Mouse (Mus musculus) kidney, postnatal 4 days (tissue): Measurements from ENCODE around the gene Apc2.

Experiments
- DNase-seq, 2 experiments: peaks; one replicate each; pipeline ENCODE4 v3.0.0; 2021; ENCODE audit warnings: mixed read lengths in 2 of 2

Gene Apc2

DNA sequence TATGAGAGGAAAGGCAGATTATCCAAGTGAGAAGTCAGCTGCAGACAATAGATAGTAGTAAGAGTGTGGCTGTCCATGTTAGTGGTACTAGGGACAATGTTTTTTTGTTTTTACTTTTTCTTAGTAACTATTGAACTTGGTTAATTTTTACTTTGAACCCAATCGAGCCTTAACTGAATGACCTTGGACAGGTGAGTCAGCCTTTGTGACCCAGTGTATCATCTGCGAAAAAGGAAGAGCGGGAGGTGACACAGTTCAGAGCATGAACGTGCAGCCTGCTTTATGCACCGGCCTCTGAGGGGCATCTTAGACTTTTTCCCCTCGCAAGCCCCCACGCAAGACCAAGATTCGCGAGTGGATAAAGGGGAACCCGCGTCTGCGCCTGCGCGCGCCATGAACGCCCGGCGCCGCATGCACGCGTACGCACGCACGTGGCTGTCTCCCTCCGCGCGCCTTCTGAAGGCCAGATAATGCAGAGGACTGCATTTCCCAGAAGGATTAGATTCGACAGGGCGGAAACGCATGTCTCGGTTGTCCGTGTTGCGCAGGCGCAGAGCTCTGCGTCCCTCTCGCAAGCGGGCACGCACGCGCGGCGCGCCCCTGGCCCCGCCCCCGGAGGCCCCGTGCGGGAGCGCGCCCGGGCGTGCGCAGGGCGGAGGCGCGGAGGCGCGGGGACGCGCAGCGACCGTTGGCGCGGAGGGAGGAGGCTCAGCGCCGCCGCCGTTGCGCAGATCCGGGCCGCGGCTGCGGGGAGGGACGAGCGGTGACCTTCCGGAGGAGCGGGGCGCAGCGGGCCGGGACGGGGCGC is 31.2 kb upstream of the Apc2 start:
- DNase-seq: peak; percentile 99 to 100

- DNase-seq: no peak
These were observed 30.7 kb upstream of the Apc2 start for GRCm38 (mm10) chr10:80265149-80265486.

GRCm38 (mm10) chr10:80270099-80270498 is 25.7 kb upstream of the Apc2 start:
- no peak for DNase-seq

DNA sequence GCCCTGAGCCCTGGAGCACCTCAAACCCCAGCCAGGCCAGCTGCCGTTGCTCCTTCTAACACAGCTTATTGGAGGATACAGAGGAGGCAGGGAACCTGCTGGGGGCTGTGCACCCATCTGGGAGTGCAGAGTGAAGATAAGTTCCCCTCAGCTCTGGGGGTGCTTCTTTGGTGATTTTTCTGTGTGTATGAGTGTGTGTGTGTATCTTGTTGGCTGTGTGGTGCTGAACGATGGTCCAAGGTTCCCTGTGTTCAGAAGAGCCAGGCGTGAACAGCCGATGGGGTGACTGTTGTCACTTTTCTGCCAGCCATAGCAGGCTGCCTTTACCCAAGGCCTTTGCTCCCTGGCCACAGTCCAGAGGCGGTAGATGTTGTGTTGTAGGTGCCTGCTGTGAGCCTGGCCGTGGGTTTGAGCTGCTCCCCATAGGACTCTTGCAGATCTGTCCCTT is 25.0 kb upstream of the Apc2 start:
- peak in 1 of 2 experiments; percentile 60 for DNase-seq

GRCm38 (mm10) chr10:80271186-80271843 is 24.5 kb upstream of the Apc2 start:
- DNase-seq: no peak

DNA sequence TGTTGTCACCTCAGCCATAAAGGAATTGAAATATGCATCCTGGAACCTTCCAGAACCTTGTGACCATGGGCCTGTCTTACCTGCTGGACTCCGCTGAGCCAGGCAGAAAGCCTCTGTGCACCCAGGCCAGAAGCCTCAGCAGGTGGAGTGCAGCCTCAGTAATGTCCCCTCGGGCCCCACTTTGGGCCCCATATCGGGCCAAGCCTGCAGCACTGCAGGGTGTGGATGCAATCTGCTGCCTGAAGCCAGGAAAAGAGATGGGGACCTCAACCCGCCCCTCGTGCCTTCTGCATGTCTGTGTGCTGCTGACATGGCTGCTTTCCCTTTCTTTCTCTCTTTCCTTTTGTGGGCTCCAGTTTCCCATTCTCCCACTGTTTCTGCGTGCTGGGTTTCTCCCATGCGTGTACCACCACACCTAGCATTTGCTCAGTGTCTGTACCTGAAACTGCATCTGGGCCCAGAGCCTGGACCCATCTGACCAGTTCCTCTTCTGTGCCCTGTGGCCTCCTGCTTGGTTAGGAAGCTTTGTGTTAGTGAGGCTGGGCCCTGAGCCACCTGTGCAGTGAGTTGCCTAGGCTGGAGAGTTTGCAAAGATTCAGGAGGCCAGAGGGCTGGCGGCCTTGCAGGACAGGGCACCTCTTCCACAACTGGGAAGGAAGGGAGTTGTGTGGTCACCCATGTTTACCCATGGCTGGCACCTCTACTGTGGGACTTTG is 23.7 kb upstream of the Apc2 start:
- DNase-seq: no peak

DNA sequence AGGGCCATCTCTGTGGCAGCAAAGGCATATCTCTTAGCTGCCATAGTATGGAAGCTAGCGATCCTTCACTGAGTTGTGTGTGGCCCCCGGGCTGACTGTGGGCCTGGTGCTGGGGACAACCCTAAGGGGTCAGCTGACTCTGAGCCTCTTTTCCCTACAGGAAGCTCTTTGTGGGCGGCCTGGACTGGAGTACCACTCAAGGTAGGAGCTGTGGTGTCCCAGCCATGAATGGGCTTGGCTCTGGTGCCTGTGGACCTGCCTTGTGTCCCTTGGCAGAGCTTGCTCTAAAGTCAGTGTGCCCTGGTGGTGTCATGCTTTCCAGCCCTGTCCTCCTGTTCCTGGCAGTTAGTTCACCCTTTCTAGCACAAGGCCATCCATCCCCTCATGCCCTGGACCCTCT is 21.9 kb upstream of the Apc2 start:
- DNase-seq: no peak

DNA sequence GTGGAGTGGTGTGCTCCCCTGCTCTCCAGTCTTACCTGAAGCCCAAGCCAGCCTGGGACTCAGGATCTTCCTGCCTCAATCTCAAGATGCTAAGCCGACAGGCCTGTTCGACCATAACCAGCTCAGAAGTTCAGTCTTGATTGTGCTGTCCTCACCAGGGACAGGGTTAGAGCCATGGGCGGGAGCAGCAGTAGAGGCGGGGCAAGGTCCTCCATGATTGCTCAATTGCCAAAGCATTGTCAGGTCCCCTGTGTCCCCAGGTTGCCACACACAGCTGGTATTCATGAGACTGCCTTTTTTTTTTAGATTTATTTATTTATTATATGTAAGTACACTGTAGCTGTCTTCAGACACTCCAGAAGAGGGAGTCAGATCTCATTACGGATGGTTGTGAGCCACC is 19.5 kb upstream of the Apc2 start:
- DNase-seq: no peak

- DNase-seq: no peak
These were observed 17.4 kb upstream of the Apc2 start for GRCm38 (mm10) chr10:80278390-80278789.

- no peak for DNase-seq
These were observed 16.5 kb upstream of the Apc2 start for GRCm38 (mm10) chr10:80279273-80279672.

DNA sequence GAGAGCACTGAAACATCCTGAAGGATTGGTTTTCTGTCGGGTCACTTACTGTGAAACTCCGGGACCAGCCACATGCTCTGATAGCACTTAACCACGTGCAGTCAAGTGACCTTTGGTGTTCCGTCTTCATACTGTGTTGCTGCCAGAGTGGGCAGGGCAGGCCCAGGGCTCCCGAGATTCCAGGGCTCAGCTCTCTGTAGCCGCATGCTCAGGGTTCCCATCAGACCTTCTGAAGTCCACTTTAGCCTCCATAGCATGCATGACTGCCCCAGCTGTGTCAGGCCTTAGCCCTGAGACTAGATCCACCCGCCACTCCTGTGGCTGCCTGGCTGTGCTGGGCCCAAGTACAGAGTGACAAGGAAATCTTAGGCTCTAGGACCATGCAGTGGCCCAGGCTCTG is 14.5 kb upstream of the Apc2 start:
- peak; percentile 59 to 76 for DNase-seq

DNA sequence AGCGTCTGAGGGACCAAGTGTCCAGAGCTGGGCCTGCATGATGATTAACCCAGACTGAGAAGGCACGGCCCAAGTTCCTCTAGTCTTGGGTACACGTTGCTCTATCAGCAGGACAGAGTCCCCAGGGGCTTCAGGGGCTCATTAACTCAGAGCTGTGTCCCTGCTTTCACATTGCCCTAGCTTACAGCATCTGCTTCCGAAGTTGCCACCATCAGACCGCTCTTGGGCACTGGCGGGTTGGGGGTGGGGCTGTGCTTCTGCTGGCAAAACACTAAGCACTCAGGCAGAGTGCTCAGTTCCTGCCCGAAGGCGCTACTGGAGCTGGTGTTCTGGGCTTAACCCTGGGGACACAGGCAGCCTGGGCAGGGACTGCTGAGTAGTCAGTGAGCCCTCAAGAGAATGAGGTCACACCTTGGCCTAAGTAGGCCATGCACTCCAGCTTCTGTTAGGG is 13.8 kb upstream of the Apc2 start:
- peak; percentile 68 to 83 for DNase-seq

DNA sequence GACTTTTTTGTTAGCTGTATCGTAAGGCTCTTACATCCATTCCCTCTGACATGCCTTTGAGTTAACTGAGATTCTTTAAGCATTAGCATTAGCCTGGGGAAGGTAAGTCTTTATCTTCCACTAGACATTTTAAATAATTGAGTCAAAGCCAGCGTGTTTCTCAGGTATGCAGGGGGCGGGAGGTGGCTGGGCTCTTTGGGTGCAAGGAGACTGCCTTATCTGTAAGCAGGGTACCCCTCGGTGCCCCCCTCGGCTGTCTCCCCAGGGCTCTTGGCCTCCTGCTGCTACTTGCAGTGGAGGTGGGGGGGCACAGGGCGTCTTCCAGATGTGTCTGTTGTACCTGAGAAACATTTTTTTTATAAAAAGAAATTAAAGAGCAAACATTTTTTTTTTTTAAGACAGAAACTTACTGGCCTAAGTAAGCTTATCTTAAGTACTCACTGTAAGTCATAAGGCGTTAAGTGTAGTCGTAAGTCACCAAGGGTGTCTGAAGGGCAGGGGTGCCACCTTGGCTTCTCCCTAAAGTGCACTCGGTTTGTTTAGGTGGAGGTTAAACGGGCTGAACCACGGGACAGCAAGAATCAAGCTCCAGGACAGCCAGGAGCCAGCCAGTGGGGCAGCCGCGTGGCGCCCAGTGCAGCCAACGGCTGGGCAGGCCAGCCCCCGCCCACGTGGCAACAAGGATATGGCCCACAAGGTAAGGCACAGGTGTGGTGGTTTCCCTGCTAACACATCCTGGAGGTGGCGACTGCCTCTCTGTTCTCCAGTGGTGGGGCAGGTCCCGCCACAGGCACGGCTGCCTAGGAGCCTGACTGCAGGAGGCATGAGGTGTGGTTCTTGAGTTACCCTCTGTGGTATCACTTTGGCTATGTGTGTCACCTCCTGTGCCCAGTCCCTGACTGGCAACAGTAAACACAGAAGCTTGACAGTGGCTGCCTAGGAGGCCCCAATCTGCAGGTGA is 13.0 kb upstream of the Apc2 start:
- peak in 1 of 2 experiments; percentile 37 for DNase-seq

DNA sequence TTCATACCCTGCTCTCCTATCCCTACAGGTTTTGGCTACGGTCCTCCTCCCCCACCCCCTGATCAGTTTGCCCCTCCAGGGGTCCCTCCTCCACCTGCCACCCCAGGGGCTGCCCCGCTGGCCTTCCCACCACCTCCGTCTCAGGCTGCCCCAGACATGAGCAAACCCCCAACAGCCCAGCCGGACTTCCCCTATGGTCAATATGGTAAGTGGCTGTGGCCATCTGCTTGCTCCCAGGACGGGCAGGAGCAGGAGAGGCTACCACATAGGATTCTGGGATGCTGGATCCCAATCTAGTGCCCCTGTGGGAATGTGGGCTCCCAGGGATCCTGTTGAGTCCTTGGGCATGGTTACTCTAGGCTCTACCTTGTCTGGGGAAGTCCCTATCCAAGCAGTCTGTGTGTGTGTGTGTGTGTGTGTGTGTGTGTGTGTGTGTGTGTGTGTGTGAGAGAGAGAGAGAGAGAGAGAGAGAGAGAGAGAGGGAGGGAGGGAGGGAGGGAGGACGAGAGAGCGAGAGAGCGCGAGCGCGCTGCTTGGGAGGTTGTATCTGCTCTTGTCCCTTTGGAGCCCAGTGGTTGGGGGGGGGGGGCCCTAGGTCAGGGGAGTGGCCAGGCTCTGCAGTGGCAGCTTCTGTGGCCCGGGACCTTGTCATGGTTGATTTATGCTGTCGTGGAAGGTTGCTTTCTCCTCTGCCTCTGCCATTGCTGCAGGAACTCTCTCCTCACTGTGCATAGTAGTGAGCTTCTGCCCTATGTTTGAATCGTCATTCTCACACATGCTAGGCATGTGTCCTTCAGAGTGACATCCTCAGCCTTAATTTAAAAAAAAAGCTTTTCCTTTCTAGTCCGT is 10.3 kb upstream of the Apc2 start:
- no peak for DNase-seq

- DNase-seq: no peak
These were observed 7.7 kb upstream of the Apc2 start for GRCm38 (mm10) chr10:80288097-80288496.

- DNase-seq: no peak
These were observed 7.1 kb upstream of the Apc2 start for GRCm38 (mm10) chr10:80288657-80289056.

- DNase-seq: peak; percentile 97 to 98
These were observed 3.3 kb upstream of the Apc2 start, which contains the start of gene Rps15 for GRCm38 (mm10) chr10:80292251-80293146. Gene Rps15 (plus strand): TSS chr10:80292453.

- no peak for DNase-seq
These were observed 2.5 kb upstream of the Apc2 start for GRCm38 (mm10) chr10:80293325-80293724.

DNA sequence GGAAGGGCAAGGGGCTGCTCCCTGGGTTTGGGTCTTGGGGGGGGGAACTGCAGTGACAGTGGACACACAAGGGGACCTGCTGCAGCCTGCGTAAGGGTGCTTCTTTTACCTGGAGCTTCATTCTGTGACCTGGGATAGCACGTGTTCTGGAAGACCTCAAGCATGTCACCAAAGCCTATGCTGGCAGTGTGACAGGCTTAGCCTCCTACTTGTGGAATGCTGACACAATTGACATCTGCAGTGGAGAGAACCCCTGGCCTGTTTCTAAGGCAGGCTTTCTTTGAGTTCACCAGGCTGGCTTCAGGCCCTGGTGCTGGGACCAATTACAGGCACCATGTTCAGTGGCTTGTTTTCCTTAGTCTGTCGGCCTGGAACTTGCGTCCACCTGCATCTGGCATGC is 1.5 kb upstream of the Apc2 start:
- DNase-seq: no peak

- no peak for DNase-seq
These were observed 931 bp upstream of the Apc2 start for GRCm38 (mm10) chr10:80294788-80295303.
